Mouse (Mus musculus) CH12.LX (cell line): Measurements from ENCODE around the gene Fa2h.

Experiments
- CHD2 ChIP-seq: IDR thresholded peaks from 2 replicates; pipeline ENCODE4 v1.6.1; 2011; ENCODE audit warnings: low read length, improper control_type of control experiment
- CTCF ChIP-seq, 2 experiments: IDR thresholded peaks in 1 of 2; conservative IDR thresholded peaks in 1 of 2; 2 replicates each; pipeline ENCODE4 v1.5.1; 2011 to 2012; ENCODE audit warnings: low read depth in 2 of 2, low read length in 2 of 2, improper control_type of control experiment in 1 of 2, inconsistent platforms in 1 of 2, mild to moderate bottlenecking in 1 of 2, moderate library complexity in 1 of 2
- EP300 ChIP-seq: IDR thresholded peaks from 2 replicates; pipeline ENCODE4 v1.6.1; 2011; ENCODE audit warnings: low read length, improper control_type of control experiment
- GABPA ChIP-seq: IDR thresholded peaks from 2 replicates; pipeline ENCODE4 v1.6.1; 2012; ENCODE audit warnings: low read depth, low read length, improper control_type of control experiment, inconsistent platforms; ENCODE audit not compliant: insufficient replicate concordance
- JUND ChIP-seq: conservative IDR thresholded peaks from 2 replicates; pipeline ENCODE4 v1.6.1; 2011; ENCODE audit warnings: low read depth, low read length, improper control_type of control experiment
- MAX ChIP-seq: IDR thresholded peaks from 2 replicates; pipeline ENCODE4 v1.6.1; 2011; ENCODE audit warnings: low read length, improper control_type of control experiment
- MXI1 ChIP-seq: IDR thresholded peaks from 2 replicates; pipeline ENCODE4 v1.6.1; 2011; ENCODE audit warnings: mild to moderate bottlenecking, low read depth, low read length, improper control_type of control experiment
- NELFE ChIP-seq: IDR thresholded peaks from 2 replicates; pipeline ENCODE4 v1.6.1; 2011; ENCODE audit warnings: low read depth, low read length, improper control_type of control experiment
- POLR2AphosphoS2 ChIP-seq: IDR thresholded peaks from 2 replicates; pipeline ENCODE4 v1.6.1; 2011; ENCODE audit warnings: low read depth, low read length, improper control_type of control experiment
- SIN3A ChIP-seq: IDR thresholded peaks from 2 replicates; pipeline ENCODE4 v1.6.1; 2012; ENCODE audit warnings: low read length, improper control_type of control experiment, inconsistent platforms
- TCF12 ChIP-seq: IDR thresholded peaks from 2 replicates; pipeline ENCODE4 v1.6.1; 2014; ENCODE audit warnings: low read depth, mild to moderate bottlenecking, inconsistent platforms, low read length, improper control_type of control experiment

DNA sequence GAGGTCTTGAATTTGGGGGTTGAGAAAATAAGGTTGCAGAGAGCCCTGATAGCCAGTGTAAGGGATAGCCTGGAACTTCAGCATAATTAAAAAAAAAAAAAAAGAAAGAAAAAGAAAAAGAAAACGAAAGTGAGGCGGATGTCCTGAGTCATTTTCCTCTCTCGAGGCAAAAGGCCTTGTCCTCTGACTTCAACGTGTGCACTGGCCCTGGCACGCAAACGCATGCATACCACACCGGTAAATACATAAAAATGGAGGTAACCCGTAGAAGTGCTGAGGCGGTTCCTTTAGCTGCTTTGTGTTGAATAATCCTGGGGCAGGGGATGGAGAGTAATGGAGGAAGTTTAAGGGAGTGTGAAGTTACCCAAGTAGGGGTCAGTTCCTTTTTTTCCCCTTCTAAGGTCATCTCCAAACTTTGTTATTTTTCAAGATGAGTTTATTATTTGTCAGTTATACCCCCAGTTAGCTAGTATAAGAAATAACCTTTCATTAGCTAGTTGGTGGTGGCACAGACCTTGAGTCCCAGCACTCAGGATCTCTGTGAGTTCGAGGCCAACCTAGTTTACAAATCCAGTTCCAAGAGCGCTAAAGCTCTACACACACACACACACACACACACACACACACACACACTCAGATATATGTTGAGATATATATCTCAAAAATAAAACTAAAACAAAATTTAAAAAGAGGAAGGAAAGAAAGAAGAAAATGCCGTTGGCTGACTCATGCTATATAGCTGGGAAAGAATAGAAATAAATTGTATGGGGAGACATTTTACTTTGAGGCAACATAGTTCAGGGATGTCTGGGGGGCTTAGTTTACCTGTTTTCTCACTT, 55.0 kb downstream of the Fa2h start:
- no peak for TF ChIP-seq CHD2
- TF ChIP-seq CTCF (conservative IDR thresholded peaks at IDR 0.05 in 1 of 2, IDR thresholded peaks at IDR 0.05 in 1 of 2; ENCODE audit: low read depth in 2 of 2, low read length in 2 of 2): no peak
- no peak for TF ChIP-seq SIN3A
- TF ChIP-seq EP300: 0 out of 2 replicates have a peak, but pooled peaks have one; percentile 25
- peak; percentile 45 for TF ChIP-seq MXI1
- no peak for TF ChIP-seq NELFE
- no peak for TF ChIP-seq GABPA
- TF ChIP-seq MAX: no peak
- no peak for TF ChIP-seq POLR2AphosphoS2
- no peak for TF ChIP-seq TCF12
- TF ChIP-seq JUND: no peak
